ENCODE assay signal across 9 mouse cellular contexts in genomic region chr6:119220297-119220696, GRCm38 (mm10). TPM values are rescaled to one million over a fixed set of nuclear protein-coding genes. Genes with fewer than 3 reads are reported as not detected.
DNase-seq lines count a peak whose midpoint lies in the region; ATAC-seq and TF ChIP-seq lines count a peak whose summit lies in the region.
"Had no signal": no experiment of that assay in that cellular context is flagged by ENCODE, and none has a peak within 500 bp of the region (broad histone marks: within the 10 kb centered on the region; RNA-seq: fewer than 3 reads in every experiment).

No protein-coding gene starts in this region.

- H3K9ac ChIP-seq in heart, embryonic 13.5 days, result no peak overlapping the region
- H3K9ac ChIP-seq: lung, embryonic 15.5 days had no signal

- 0 out of 2 replicates have a peak, but pooled peaks have one; percentile 19 for ATAC-seq in G1E (ENCODE audit: extremely low read depth, insufficient number of reproducible peaks, low FRiP score, poor library complexity, severe bottlenecking)
- no peak for ATAC-seq in heart, embryonic 13.5 days (ENCODE audit: extremely low read depth, insufficient number of reproducible peaks, low FRiP score, low TSS enrichment)
- peak; percentile 62; the same call in 1 of the 2 replicates for ATAC-seq in megakaryocyte-erythroid progenitor cell, adult 5-6 weeks (replicated peaks; ENCODE audit: low FRiP score, low TSS enrichment, poor library complexity, severe bottlenecking)

- DNase-seq in heart, adult 18-20 months, result peak; percentile 38 to 79
- DNase-seq in heart, embryonic 10.5 days (ENCODE audit: low spot score), result no peak
- DNase-seq in G1E (ENCODE audit: low spot score), result peak; percentile 30
- peak; percentile 75 to 85 for DNase-seq in cerebellum, postnatal 10 days
- DNase-seq in kidney, postnatal 10 days, result peak; percentile 63
- DNase-seq in splenic B cell, adult 2 months (ENCODE audit: low read depth, low spot score), result peak; percentile 74

- 44% methylated on average over 10 of the region's 10 CpGs for WGBS in heart, embryonic 10.5 days
- 37% methylated on average over 10 of the region's 10 CpGs for WGBS in heart, embryonic 13.5 days

- peak overlapping the region; percentile 20; the same call in 1 of the 2 replicates for H3K4me2 ChIP-seq in heart, embryonic 13.5 days
- H3K4me2 ChIP-seq: lung, embryonic 15.5 days had no signal

- no peak overlapping the region for H3K4me3 ChIP-seq in heart, embryonic 10.5 days
- no peak overlapping the region for H3K4me3 ChIP-seq in G1E (ENCODE audit: low read depth, low read length)
- H3K4me3 ChIP-seq in heart, embryonic 13.5 days, result no peak overlapping the region
- H3K4me3 ChIP-seq: lung, embryonic 15.5 days had no signal

- no peak overlapping the region for H3K27ac ChIP-seq in heart, embryonic 10.5 days
- no peak overlapping the region for H3K27ac ChIP-seq in heart, embryonic 13.5 days (replicated peaks)
- H3K27ac ChIP-seq: lung, embryonic 15.5 days had no signal

- peaks cover 7% of the 10 kb centered on the region; the same call in 1 of the 2 replicates for H3K36me3 ChIP-seq in heart, embryonic 10.5 days
- H3K36me3 ChIP-seq in G1E (replicated peaks), result peaks cover 47% of the 10 kb centered on the region
- peaks cover 10% of the 10 kb centered on the region; the same call in 1 of the 2 replicates for H3K36me3 ChIP-seq in heart, embryonic 13.5 days
- peaks cover 3% of the 10 kb centered on the region; the same call in 1 of the 2 replicates for H3K36me3 ChIP-seq in splenic B cell, adult 2 months (ENCODE audit: control insufficient read depth, insufficient read depth, low read length, poor library complexity, severe bottlenecking)

- H3K9me3 ChIP-seq in heart, embryonic 10.5 days, result no peaks in the 10 kb centered on the region
- H3K9me3 ChIP-seq in G1E (replicated peaks), result no peaks in the 10 kb centered on the region
- H3K9me3 ChIP-seq in heart, embryonic 13.5 days, result no peaks in the 10 kb centered on the region
- H3K9me3 ChIP-seq: lung, embryonic 15.5 days had no signal

- peaks cover 40% of the 10 kb centered on the region for H3K4me1 ChIP-seq in heart, embryonic 10.5 days
- H3K4me1 ChIP-seq in G1E (ENCODE audit: insufficient read depth, low read depth, low read length), result no peaks in the 10 kb centered on the region
- H3K4me1 ChIP-seq in heart, embryonic 13.5 days, result peaks cover 49% of the 10 kb centered on the region

- 0 out of 2 replicates have a peak, but pooled peaks cover 3% of the 10 kb centered on the region for H3K27me3 ChIP-seq in heart, embryonic 10.5 days (ENCODE audit: insufficient read depth, poor library complexity, severe bottlenecking)
- no peaks in the 10 kb centered on the region; the same call in 1 of the 2 replicates for H3K27me3 ChIP-seq in G1E (ENCODE audit: insufficient read depth, low read length)
- no peaks in the 10 kb centered on the region for H3K27me3 ChIP-seq in heart, embryonic 13.5 days (replicated peaks)
- no peaks in the 10 kb centered on the region for H3K27me3 ChIP-seq in splenic B cell, adult 2 months (ENCODE audit: control insufficient read depth, insufficient read depth, low read length, poor library complexity, severe bottlenecking)
- H3K27me3 ChIP-seq: lung, embryonic 15.5 days had no signal

- TF ChIP-seq CTCF in G1E (IDR thresholded peaks at IDR 0.05; ENCODE audit: low read depth, low read length), result peak; percentile 77

RNA-seq across cellular contexts. Expression of gene Cacna2d4, which starts 16.0 kb away (rescaled TPM):
- total RNA-seq in heart, adult 18-20 months (2021), result not detected
- polyA plus RNA-seq in heart, embryonic 10.5 days (2016; fragmentation: Nextera tagmentation; extraction: Ambion mirVana), result not detected in 2 replicates
- not detected in 2 replicates for total RNA-seq in G1E (2014; fragmentation: Nextera tagmentation)
- total RNA-seq in G1E (2017), result 0.12 and 0.33 TPM in 2 replicates
- not detected in 2 replicates for polyA plus RNA-seq in G1E (2012)
- polyA plus RNA-seq in heart, embryonic 13.5 days (2015; fragmentation: Nextera tagmentation; extraction: Ambion mirVana), result not detected in 2 replicates
- 5.5 TPM in 1 of 2 replicates, not detected in the other for total RNA-seq in megakaryocyte-erythroid progenitor cell, adult 5-6 weeks (2014; fragmentation: Nextera tagmentation)
- total RNA-seq in megakaryocyte-erythroid progenitor cell, adult 5-6 weeks (2017), result 0.34 TPM in 1 of 2 replicates, not detected in the other

RNA-seq across cellular contexts. Expression of gene Cacna1c, which starts 24.1 kb away (rescaled TPM):
- 100 to 1,000 TPM; 201 to 225 TPM for total RNA-seq in heart, adult 18-20 months (2021)
- polyA plus RNA-seq in heart, embryonic 10.5 days (2016; fragmentation: Nextera tagmentation; extraction: Ambion mirVana), result 31.3 and 57.0 TPM in 2 replicates
- total RNA-seq in G1E (2014; fragmentation: Nextera tagmentation) (not detected in 2 replicates), G1E (2017) (0.11 and 0.12 TPM in 2 replicates)
- polyA plus RNA-seq in G1E (2012), result not detected in 2 replicates
- polyA plus RNA-seq in heart, embryonic 13.5 days (2015; fragmentation: Nextera tagmentation; extraction: Ambion mirVana), result 41.8 and 43.3 TPM in 2 replicates
- 1.9 TPM in 1 of 2 replicates, not detected in the other for total RNA-seq in megakaryocyte-erythroid progenitor cell, adult 5-6 weeks (2014; fragmentation: Nextera tagmentation)
- total RNA-seq in megakaryocyte-erythroid progenitor cell, adult 5-6 weeks (2017), result 0.15 and 0.33 TPM in 2 replicates

RNA-seq across cellular contexts. Expression of gene Dcp1b, which starts 45.2 kb away (rescaled TPM):
- 1 to 10 TPM in 1 of 2 experiments, under 1 TPM in 1; 0.92 to 3.0 TPM for total RNA-seq in heart, adult 18-20 months (2021)
- 8.1 and 10.4 TPM in 2 replicates for polyA plus RNA-seq in heart, embryonic 10.5 days (2016; fragmentation: Nextera tagmentation; extraction: Ambion mirVana)
- total RNA-seq in G1E (2014; fragmentation: Nextera tagmentation) (18.2 and 22.5 TPM in 2 replicates), G1E (2017) (7.6 and 7.9 TPM in 2 replicates)
- polyA plus RNA-seq in G1E (2012), result 14.0 and 15.0 TPM in 2 replicates
- 6.0 and 6.3 TPM in 2 replicates for polyA plus RNA-seq in heart, embryonic 13.5 days (2015; fragmentation: Nextera tagmentation; extraction: Ambion mirVana)
- total RNA-seq in megakaryocyte-erythroid progenitor cell, adult 5-6 weeks (2014; fragmentation: Nextera tagmentation), result 12.4 and 26.1 TPM in 2 replicates
- total RNA-seq in megakaryocyte-erythroid progenitor cell, adult 5-6 weeks (2017), result 9.7 and 11.9 TPM in 2 replicates

Comparison
In these comparisons a context has a peak if more than half of its experiments do, and no peak if none do; other contexts are left out.
1. RNA of gene Cacna1c, which starts 24.1 kb away (total RNA-seq): 201 to 225 TPM in heart, adult 18-20 months; 0.15 to 1.9 TPM in megakaryocyte-erythroid progenitor cell, adult 5-6 weeks and 0.11 to 0.12 TPM in G1E; every median in the first group is over 10 times any median in the second.